Mouse (Mus musculus) c-Kit-positive CD71-positive TER-119-negative erythroid progenitor cells, embryonic 14.5 days (primary cell): ENCODE results near the gene Erc1.
"Not testable (repeated sequence)": the region's sequence is repeated elsewhere in the genome, so short reads cannot be mapped to it uniquely, and the experiment has no call there.

ENCODE experiments used
- DNase-seq: peaks from one replicate; pipeline ENCODE4 v3.0.0-alpha.2; 2013; ENCODE audit warnings: low read depth

The Erc1 gene

DNA sequence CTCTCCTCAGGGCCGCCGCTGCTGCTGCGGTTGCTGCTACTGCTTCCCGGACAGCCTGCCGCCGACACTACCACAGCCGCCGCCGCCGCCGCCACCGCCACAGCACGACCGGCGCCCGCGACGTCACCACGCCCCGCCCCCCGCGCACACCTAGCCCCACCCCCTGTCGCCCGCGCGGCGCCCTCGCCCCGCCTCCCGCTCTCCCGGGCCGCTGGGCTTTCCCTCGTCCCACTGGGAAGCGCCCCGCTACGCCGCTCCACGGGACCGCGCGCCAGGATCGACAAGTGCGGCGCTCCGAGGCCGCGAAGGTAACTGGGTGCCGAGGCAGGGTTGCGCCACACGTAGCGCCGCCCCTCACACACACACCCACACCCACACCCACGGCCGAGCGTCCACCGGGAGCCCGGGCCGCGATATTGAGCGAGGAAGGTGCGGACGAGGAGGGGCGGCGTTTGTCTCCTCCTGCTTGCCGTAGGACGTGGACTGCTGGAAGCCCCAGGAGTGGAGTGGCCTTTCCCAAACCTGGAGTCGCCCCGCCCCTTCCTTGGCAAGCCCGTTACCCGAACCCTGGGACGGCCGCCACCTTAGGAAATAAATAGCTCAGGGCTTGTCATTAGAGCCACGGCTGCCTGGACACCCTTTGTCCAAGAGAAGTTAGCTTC lies at the start of gene Erc1:
Erc1 (minus strand) TSS at position 134 of the 662 bp plus-strand sequence.
- DNase-seq, result peak; percentile 71

GRCm38 (mm10) chr6:119892711-119893110 lies 44.7 kb upstream of the Erc1 start:
- no peak for DNase-seq

DNA sequence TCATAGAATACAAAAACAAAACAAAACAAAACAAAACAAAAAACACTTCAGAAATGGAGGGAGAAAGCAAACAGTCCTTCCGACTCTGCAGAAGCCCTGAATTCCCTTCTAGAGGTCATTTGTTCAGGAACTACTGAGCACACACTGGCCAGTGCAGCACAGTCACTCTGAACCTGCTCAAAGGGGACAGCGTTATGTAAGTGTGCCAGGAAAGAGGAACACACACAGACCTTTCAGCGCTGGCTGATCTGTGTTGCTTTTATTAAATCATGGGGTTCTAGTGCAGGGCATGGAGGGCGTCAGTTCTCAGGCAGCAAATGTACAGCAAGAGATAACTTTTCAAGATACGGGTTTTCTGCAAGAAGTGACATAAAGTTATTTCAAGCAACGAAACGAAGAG lies 35.2 kb upstream of the Erc1 start:
- DNase-seq, result no peak

DNA sequence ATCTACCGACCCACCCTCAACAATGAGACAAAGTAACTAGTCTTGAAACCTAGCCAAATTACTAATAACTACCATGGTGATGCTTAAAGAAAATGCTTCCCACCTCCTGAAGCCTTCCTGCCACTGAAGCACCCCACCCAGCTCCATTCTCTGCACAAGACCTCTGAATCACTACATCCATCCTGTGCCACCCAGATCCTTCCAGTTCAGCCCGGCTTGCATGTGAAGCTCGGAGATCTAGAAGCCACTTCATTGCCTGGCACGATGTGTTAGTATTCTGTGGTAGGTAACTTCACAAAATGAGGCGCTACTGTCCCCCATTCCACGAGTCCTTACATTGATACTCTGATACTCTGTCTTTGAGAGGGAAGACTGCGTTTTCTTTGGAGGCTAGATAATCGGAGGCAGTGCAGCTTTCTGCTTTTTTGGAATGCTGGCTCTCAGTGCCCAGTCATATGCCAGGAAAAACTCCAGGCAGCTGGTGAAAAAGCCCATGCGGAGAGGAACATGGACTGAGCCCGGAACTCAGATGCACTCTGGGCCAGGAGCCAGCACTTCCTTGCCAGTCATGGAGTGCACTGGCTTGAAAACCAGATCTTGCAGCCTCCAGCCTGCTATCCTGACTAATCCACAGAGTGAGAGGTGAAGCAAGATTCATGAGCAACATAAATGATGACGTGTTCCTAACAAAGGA lies 16.5 kb upstream of the Erc1 start:
- no peak for DNase-seq

DNA sequence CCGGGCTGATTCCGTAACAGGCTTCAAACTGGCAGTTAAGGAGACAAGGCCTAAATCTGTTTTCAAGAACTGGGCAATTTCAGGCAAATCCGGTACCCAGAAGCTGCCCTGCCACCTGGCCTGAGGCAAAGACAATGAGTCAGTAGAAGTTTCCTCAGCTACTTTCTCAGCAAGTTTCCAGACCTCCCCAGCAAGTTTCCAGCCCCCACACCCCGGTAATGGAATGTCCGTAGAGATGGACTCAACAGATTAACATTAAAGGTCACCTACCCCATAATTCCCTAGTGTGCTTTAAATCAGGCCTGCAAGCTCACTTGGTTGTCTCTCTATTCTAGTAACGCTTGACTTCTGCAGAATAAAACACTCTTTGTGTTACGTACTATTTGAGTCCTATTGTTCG lies 13.6 kb upstream of the Erc1 start:
- no peak for DNase-seq

DNA sequence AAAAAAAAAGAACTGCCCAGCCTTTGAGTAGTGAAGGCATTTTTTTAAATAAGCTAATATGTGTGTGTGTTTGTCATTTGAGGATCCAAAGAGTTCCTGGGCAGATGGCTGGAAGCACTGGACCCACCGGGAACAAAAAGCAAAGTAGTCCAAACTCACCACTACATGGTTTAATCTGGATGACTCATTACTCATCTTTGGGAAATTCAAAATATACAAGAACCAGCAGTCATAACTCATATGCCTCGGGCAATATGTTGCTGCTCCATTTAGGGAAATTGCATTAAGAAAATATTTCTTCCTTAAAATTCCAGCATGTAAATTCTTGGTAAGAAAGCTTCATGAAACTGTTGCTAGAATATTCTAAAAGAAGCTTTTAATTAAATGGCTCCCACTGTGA lies 12.3 kb upstream of the Erc1 start:
- no peak for DNase-seq

GRCm38 (mm10) chr6:119855471-119855870 lies 7.5 kb upstream of the Erc1 start:
- no peak for DNase-seq

GRCm38 (mm10) chr6:119854156-119854555 lies 6.2 kb upstream of the Erc1 start:
- no peak for DNase-seq

GRCm38 (mm10) chr6:119849858-119850257 lies 1.9 kb upstream of the Erc1 start:
- DNase-seq, result no peak

- DNase-seq, result no peak
Observed at GRCm38 (mm10) chr6:119849348-119849709, 1.4 kb upstream of the Erc1 start.

- DNase-seq, result no peak
Observed at GRCm38 (mm10) chr6:119848696-119849347, 855 bp upstream of the Erc1 start.

DNA sequence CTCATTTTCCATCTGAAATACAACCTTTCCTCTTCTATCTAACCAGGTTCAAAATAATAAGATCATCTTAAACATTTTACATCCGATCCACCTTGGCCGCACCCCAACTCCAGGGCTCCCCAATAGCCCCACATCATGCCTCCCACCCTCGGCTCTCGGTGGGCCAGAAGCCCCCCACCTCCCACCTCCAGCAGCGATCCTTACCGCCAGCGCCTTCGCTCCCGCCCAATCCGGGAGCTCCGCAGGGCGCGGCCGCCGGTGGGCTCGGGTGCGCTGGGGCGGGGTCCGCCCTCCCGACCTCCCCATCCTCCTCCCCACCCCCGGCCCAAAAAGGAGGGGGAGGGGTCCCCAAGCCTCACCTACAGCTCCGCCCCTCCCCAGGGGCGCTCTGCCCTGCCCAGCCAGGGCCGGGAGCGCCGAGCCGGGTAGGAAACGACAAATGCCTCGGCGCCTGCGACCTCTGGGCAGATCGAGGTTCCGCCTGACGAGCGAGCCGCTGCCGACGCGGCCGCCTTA lies 391 bp downstream of the Erc1 start:
- no peak for DNase-seq

GRCm38 (mm10) chr6:119846751-119847517 lies 1.0 kb downstream of the Erc1 start:
- no peak for DNase-seq

DNA sequence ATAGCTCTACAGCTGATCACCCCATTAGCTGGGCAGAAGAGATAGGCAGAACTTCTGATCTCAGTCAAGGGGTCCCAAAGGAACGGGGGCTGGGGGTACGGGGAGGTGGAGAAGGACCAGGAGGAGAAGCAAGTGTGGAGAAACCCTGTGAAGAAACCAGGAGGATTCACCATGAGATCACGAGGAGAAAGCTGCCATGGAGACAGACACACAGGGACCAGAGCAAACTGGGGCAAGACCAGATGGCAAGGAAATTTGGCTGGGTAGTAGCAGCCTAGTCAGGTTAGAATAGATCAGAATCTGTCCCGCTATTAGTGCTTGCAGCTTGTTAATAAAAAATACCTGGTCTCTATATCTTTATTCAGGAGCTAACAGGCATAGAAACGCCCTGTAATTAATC lies 18.0 kb downstream of the Erc1 start:
- no peak for DNase-seq

GRCm38 (mm10) chr6:119828165-119828564 lies 19.8 kb downstream of the Erc1 start:
- DNase-seq, result no peak

DNA sequence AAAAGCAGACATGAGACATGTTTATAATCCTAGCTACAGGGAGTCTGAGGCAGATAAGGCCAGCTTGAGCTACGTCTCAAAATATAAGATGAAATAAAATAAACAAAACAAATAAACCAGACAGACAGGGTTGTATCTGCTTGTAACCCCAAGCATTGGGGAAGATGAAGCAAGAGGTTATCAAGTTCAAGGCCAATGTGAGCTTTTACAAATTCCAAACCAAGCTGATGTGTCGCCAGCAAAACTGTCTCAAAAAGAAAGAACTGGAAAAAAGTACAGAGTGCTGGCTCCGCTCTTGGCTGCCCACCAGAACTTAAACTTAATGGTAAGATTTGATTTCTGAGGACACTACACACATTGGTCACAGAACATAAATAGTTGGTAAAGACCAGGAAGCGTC lies 21.3 kb downstream of the Erc1 start:
- no peak for DNase-seq

- DNase-seq, result no peak
Observed at GRCm38 (mm10) chr6:119822216-119822615, 25.8 kb downstream of the Erc1 start.

- DNase-seq, result no peak
Observed at GRCm38 (mm10) chr6:119821158-119821557, 26.8 kb downstream of the Erc1 start.

GRCm38 (mm10) chr6:119818541-119818940 lies 29.4 kb downstream of the Erc1 start:
- DNase-seq, result no peak

DNA sequence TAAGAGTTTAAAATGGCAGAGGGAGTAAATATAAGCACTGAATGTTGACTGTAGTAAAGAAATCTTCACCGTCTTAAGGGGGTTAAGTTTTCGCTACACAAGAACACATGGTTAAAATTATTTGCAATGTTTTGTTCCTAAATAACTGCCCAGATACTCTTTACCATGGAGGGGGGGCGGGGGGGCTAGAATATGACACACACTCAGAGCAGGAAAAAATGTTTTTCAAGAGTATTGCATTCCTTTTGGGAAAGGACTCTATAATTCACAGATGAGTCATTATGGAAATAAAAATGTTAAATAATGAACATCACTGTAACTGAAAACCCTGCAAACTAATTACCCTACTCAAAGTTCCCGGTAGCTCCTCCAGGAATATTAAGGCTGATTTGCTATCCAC lies 32.5 kb downstream of the Erc1 start:
- DNase-seq, result no peak

DNA sequence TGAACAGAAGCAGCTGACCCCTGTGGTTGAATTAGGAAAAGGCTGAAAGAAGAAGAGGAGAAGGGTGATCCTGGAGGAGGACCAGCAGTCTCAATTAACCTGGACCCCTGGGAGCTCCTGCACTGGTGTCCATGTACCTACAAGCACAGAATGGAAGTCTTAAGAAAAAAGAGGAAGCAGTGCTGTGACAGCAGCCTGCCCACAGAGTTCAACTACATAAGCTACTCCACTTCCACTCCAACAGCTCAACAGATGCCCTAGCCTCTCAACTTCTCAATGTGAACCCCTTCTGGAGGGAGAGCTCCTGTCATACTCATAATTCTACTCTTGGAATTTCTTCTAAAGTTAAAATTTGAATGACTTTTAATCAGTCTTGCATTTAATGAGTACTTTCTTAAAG lies 34.9 kb downstream of the Erc1 start:
- DNase-seq, result not testable (repeated sequence)

DNA sequence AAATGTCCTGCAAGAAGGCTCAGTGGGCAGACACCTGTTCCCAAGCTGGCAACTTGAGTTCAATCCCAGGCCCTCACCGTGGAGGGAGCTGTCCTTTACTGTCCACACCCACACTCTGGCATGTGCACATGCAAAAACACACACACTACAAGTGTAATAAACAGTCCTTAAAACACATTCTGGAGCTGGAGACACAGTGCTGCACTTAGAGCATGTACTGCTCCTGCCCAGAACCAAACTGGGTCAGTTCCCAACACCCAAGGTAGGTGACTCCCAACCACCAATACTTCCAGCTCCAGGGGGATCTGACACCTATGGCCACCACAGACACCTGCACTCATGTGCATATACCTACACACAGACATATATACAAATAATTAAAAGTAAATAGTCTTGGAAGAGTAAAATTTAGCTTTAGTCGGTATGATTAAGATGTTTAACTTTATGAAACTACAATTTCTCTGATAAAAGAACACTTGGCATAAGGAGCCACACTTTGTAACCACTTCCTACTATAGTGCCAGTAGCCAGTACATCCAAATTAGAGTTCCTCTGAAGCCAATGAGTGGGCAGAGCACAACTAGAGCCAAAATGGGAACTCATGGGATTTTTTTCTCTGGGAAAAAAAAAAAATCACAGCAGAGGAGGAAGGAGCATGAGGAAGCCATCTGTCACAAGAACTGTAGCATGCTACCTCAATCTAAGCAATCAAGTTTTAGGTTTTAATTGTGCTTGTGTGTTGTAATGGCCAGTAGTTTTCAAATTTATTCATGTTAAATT lies 39.1 kb downstream of the Erc1 start:
- DNase-seq, result no peak
